Mouse (Mus musculus) hindbrain, embryonic 13.5 days (tissue): Measurements from ENCODE around the gene Paics. TPM values are rescaled to one million over a fixed set of nuclear protein-coding genes. Genes with fewer than 3 reads are reported as not detected.

ENCODE experiments used
- ATAC-seq: fragments of 200-750 bp; cut with Nextera tagmentation; 2 replicates; pipeline ENCODE4 v1.8.0; 2017; ENCODE audit warnings: moderate TSS enrichment; ENCODE audit not compliant: low FRiP score
- H3K27ac ChIP-seq: fragments of 300-500 bp; sonication (generic); 2 replicates; pipeline ENCODE4 v1.5.1; 2015; ENCODE audit warnings: inconsistent platforms, mild to moderate bottlenecking, moderate library complexity
- H3K27me3 ChIP-seq: fragments of 300-500 bp; sonication (generic); 2 replicates; pipeline ENCODE4 v1.6.1; 2015; ENCODE audit warnings: mild to moderate bottlenecking, inconsistent platforms
- H3K36me3 ChIP-seq: fragments of 300-500 bp; sonication (generic); 2 replicates; pipeline ENCODE4 v1.6.1; 2015; ENCODE audit warnings: mild to moderate bottlenecking, inconsistent platforms
- H3K4me1 ChIP-seq: fragments of 300-500 bp; sonication (generic); replicated peaks from 2 replicates; pipeline ENCODE4 v1.6.1; 2015; ENCODE audit warnings: inconsistent platforms
- H3K4me2 ChIP-seq: fragments of 300-500 bp; sonication (generic); 2 replicates; pipeline ENCODE4 v1.6.1; 2015; ENCODE audit warnings: inconsistent platforms, mild to moderate bottlenecking, moderate library complexity
- H3K4me3 ChIP-seq: fragments of 300-500 bp; sonication (generic); 2 replicates; pipeline ENCODE4 v1.5.1; 2015; ENCODE audit warnings: mild to moderate bottlenecking, inconsistent platforms
- H3K9ac ChIP-seq: fragments of 300-500 bp; sonication (generic); 2 replicates; pipeline ENCODE4 v1.6.1; 2015; ENCODE audit warnings: mild to moderate bottlenecking, inconsistent platforms
- H3K9me3 ChIP-seq: fragments of 300-500 bp; sonication (generic); 2 replicates; pipeline ENCODE4 v1.6.1; 2016; ENCODE audit warnings: inconsistent platforms
- WGBS: fragments of 180-500 bp; shearing (Covaris S2); methylation state at CpG from one replicate; pipeline ENCODE4 v1.1.7; 2015; 5-methylcytosine and 5-hydroxymethylcytosine counted together
- polyA plus RNA-seq: library from polyadenylated mRNA; unstranded; fragments of >200 nt; fragmentation: Nextera tagmentation; extraction: Ambion mirVana; gene quantifications from 2 replicates; pipeline ENCODE4 v1.2.1, GENCODE M21; 2015

Gene Paics
- polyA plus RNA-seq, 1 experiment from 2014 or later: 174 TPM

GRCm38 (mm10) chr5:76929180-76929877, 21.8 kb upstream of the Paics start:
- Histone ChIP-seq H3K9ac (no peak overlapping the region), H3K9me3 (peaks cover 16% of the 10 kb centered on the region; the same call in 1 of the 2 replicates), H3K27me3 (no peaks in the 10 kb centered on the region), H3K27ac (no peak overlapping the region), H3K4me2 (no peak overlapping the region), H3K36me3 (peaks cover 27% of the 10 kb centered on the region), H3K4me1 (no peaks in the 10 kb centered on the region), H3K4me3 (no peak overlapping the region)
- no peak for ATAC-seq
- 85% methylated on average over 7 of the region's 7 CpGs for WGBS

GRCm38 (mm10) chr5:76939717-76940116, 11.4 kb upstream of the Paics start:
- H3K4me2 ChIP-seq: no peak overlapping the region
- H3K9me3 ChIP-seq: peaks cover 4% of the 10 kb centered on the region; the same call in 1 of the 2 replicates
- ATAC-seq: no peak
- no peaks in the 10 kb centered on the region for H3K4me1 ChIP-seq
- no peak overlapping the region for H3K27ac ChIP-seq
- H3K27me3 ChIP-seq: no peaks in the 10 kb centered on the region
- no peak overlapping the region for H3K9ac ChIP-seq
- WGBS: 96% methylated on average over 8 of the region's 8 CpGs
- H3K4me3 ChIP-seq: no peak overlapping the region
- H3K36me3 ChIP-seq: peaks cover 15% of the 10 kb centered on the region

- no peak for ATAC-seq
- WGBS: 95% methylated on average over 4 of the region's 4 CpGs
- Histone ChIP-seq H3K36me3 (peaks cover 15% of the 10 kb centered on the region), H3K4me2 (no peak overlapping the region), H3K9ac (no peak overlapping the region), H3K27ac (no peak overlapping the region), H3K27me3 (no peaks in the 10 kb centered on the region), H3K4me1 (no peaks in the 10 kb centered on the region; the same call in 1 of the 2 replicates), H3K4me3 (no peak overlapping the region), H3K9me3 (peaks cover 4% of the 10 kb centered on the region; the same call in 1 of the 2 replicates)
These were observed 9.1 kb upstream of the Paics start for GRCm38 (mm10) chr5:76941975-76942374.

GRCm38 (mm10) chr5:76942505-76942904, 8.6 kb upstream of the Paics start:
- Histone ChIP-seq H3K4me1 (no peaks in the 10 kb centered on the region; the same call in 1 of the 2 replicates), H3K9me3 (peaks cover 4% of the 10 kb centered on the region; the same call in 1 of the 2 replicates), H3K27ac (no peak overlapping the region), H3K27me3 (no peaks in the 10 kb centered on the region), H3K4me2 (no peak overlapping the region), H3K4me3 (no peak overlapping the region), H3K36me3 (peaks cover 15% of the 10 kb centered on the region), H3K9ac (no peak overlapping the region)
- no peak for ATAC-seq
- 95% methylated on average over 4 of the region's 4 CpGs for WGBS

- Histone ChIP-seq H3K4me2 (no peak overlapping the region), H3K9ac (no peak overlapping the region), H3K27ac (no peak overlapping the region), H3K9me3 (peaks cover 4% of the 10 kb centered on the region; the same call in 1 of the 2 replicates), H3K4me1 (peaks cover 9% of the 10 kb centered on the region), H3K4me3 (no peak overlapping the region), H3K36me3 (peaks cover 7% of the 10 kb centered on the region), H3K27me3 (no peaks in the 10 kb centered on the region)
- 78% methylated on average over 6 of the region's 6 CpGs for WGBS
- ATAC-seq: no peak
These were observed 6.0 kb upstream of the Paics start for GRCm38 (mm10) chr5:76944965-76945677.

- H3K4me2 ChIP-seq: no peak overlapping the region
- H3K9ac ChIP-seq: no peak overlapping the region
- ATAC-seq: no peak
- 84% methylated on average over 2 of the region's 2 CpGs for WGBS
- no peak overlapping the region for H3K27ac ChIP-seq
- peaks cover 4% of the 10 kb centered on the region; the same call in 1 of the 2 replicates for H3K9me3 ChIP-seq
- H3K27me3 ChIP-seq: no peaks in the 10 kb centered on the region
- H3K4me1 ChIP-seq: peaks cover 14% of the 10 kb centered on the region
- peaks cover 2% of the 10 kb centered on the region for H3K36me3 ChIP-seq
- H3K4me3 ChIP-seq: no peak overlapping the region
These were observed 5.5 kb upstream of the Paics start for GRCm38 (mm10) chr5:76945678-76946033.

- H3K27ac ChIP-seq: no peak overlapping the region
- no peak for ATAC-seq
- H3K9me3 ChIP-seq: peaks cover 4% of the 10 kb centered on the region; the same call in 1 of the 2 replicates
- H3K4me1 ChIP-seq: peaks cover 18% of the 10 kb centered on the region
- H3K36me3 ChIP-seq: no peaks in the 10 kb centered on the region
- no peak overlapping the region for H3K4me2 ChIP-seq
- no peak overlapping the region for H3K9ac ChIP-seq
- no peak overlapping the region for H3K4me3 ChIP-seq
- 93% methylated on average over 4 of the region's 4 CpGs for WGBS
- H3K27me3 ChIP-seq: no peaks in the 10 kb centered on the region
These were observed 4.0 kb upstream of the Paics start for GRCm38 (mm10) chr5:76947142-76947541.

GRCm38 (mm10) chr5:76947758-76948157, 3.3 kb upstream of the Paics start:
- no peak for ATAC-seq
- Histone ChIP-seq H3K4me3 (no peak overlapping the region), H3K27ac (no peak overlapping the region), H3K4me1 (peaks cover 24% of the 10 kb centered on the region), H3K9ac (no peak overlapping the region), H3K36me3 (no peaks in the 10 kb centered on the region), H3K4me2 (no peak overlapping the region), H3K27me3 (no peaks in the 10 kb centered on the region), H3K9me3 (peaks cover 4% of the 10 kb centered on the region; the same call in 1 of the 2 replicates)
- WGBS: 93% methylated on average over 4 of the region's 4 CpGs

GRCm38 (mm10) chr5:76950343-76951105, 583 bp upstream of the Paics start:
- H3K36me3 ChIP-seq: no peaks in the 10 kb centered on the region
- no peaks in the 10 kb centered on the region for H3K27me3 ChIP-seq
- under 1% methylated on average over 24 of the region's 24 CpGs for WGBS
- peak overlapping the region; percentile 63 for H3K4me3 ChIP-seq
- H3K9ac ChIP-seq: peak overlapping the region; percentile 75
- peak overlapping the region; percentile 85 for H3K27ac ChIP-seq
- ATAC-seq: no peak
- H3K9me3 ChIP-seq: no peaks in the 10 kb centered on the region
- peak overlapping the region; percentile 92 for H3K4me2 ChIP-seq
- H3K4me1 ChIP-seq: peaks cover 33% of the 10 kb centered on the region

GRCm38 (mm10) chr5:76952112-76953040, 1.3 kb downstream of the Paics start:
- Histone ChIP-seq H3K4me2 (peak overlapping the region; percentile 92), H3K4me3 (peak overlapping the region; percentile 63), H3K27me3 (no peaks in the 10 kb centered on the region), H3K9ac (peak overlapping the region; percentile 75), H3K27ac (peak overlapping the region; percentile 85; the same call in 1 of the 2 replicates), H3K36me3 (peaks cover 11% of the 10 kb centered on the region), H3K9me3 (no peaks in the 10 kb centered on the region), H3K4me1 (peaks cover 33% of the 10 kb centered on the region)
- ATAC-seq: no peak
- 21% methylated on average over 7 of the region's 7 CpGs for WGBS

- no peak overlapping the region for H3K27ac ChIP-seq
- 79% methylated on average over 3 of the region's 3 CpGs for WGBS
- H3K36me3 ChIP-seq: peaks cover 24% of the 10 kb centered on the region
- ATAC-seq: no peak
- no peak overlapping the region for H3K4me2 ChIP-seq
- no peaks in the 10 kb centered on the region for H3K27me3 ChIP-seq
- H3K4me3 ChIP-seq: no peak overlapping the region
- no peaks in the 10 kb centered on the region for H3K9me3 ChIP-seq
- H3K4me1 ChIP-seq: peaks cover 33% of the 10 kb centered on the region
- no peak overlapping the region for H3K9ac ChIP-seq
These were observed 2.7 kb downstream of the Paics start for GRCm38 (mm10) chr5:76953794-76954193.
